In genomic region chr3:119256516-119256915, GRCm38 (mm10) we compare ENCODE assay signal across 8 mouse cellular contexts.
A peak's percentile ranks its signal among the peaks of the same experiment; 100 is the strongest.
DNase-seq lines count a peak whose midpoint lies in the region; ATAC-seq lines count a peak whose summit lies in the region.

No protein-coding gene starts in this region.

- ATAC-seq in cerebellum, adult (ENCODE audit: insufficient number of reproducible peaks, low FRiP score, low TSS enrichment), result no peak

- intact Hi-C loops in left cerebral cortex, postnatal 36 days (cut with DNase I), result no loop called here

- peak; percentile 72 to 76 for DNase-seq in cerebellum, postnatal 10 days
- DNase-seq in left cerebral cortex, adult 11 months (ENCODE audit: low spot score), result peak; percentile 2
- DNase-seq in left cerebral cortex, postnatal 36 days (ENCODE audit: low spot score in 2 of 2), result no peak
- DNase-seq in brain, adult 2 months (ENCODE audit: low read depth, low spot score), result peak; percentile 54
- peak; percentile 0 for DNase-seq in lung, postnatal 25 days (ENCODE audit: low spot score)
- DNase-seq in urinary bladder, adult 18-20 months (ENCODE audit: low spot score in 2 of 2), result no peak
- DNase-seq in yolk sac, embryonic 10.5 days (ENCODE audit: low spot score), result no peak

Comparison
In these comparisons a context has a peak if more than half of its experiments do, and no peak if none do; other contexts are left out.
1. DNase-seq: peak in cerebellum, postnatal 10 days (2 of 2), left cerebral cortex, adult 11 months (single experiment), brain, adult 2 months (single experiment) and lung, postnatal 25 days (single experiment); none in left cerebral cortex, postnatal 36 days (0 of 2), urinary bladder, adult 18-20 months (0 of 2) and yolk sac, embryonic 10.5 days (single experiment).